Mouse (Mus musculus) MEL (cell line): ENCODE results near the gene Wdr78. TPM values are rescaled to one million over a fixed set of nuclear protein-coding genes. Genes with fewer than 3 reads are reported as not detected.
A peak's percentile ranks its signal among the peaks of the same experiment; 100 is the strongest.

Source experiments
- DNase-seq: peaks from one replicate; pipeline ENCODE4 v3.0.0; 2011; ENCODE audit warnings: low read depth, low spot score
- H3K27ac ChIP-seq: 2 replicates; pipeline ENCODE4 v1.5.1; 2012; ENCODE audit warnings: low read depth, mild to moderate bottlenecking, control low read depth, low read length, moderate library complexity; ENCODE audit not compliant: control insufficient read depth
- H3K27me3 ChIP-seq, 2 experiments: fragments of 150-350 bp in 1 of 2; sonication (generic) in 1 of 2; 2 replicates each; pipeline ENCODE4 v1.6.1; 2012; ENCODE audit warnings: low read length in 2 of 2, mild to moderate bottlenecking in 2 of 2, improper control_type of control experiment in 1 of 2, moderate library complexity in 1 of 2; ENCODE audit not compliant: insufficient read depth in 2 of 2, control insufficient read depth in 1 of 2
- H3K36me3 ChIP-seq, 2 experiments: 2 replicates each; pipeline ENCODE4 v1.6.1; 2012 to 2014; ENCODE audit warnings: low read length in 2 of 2, improper control_type of control experiment in 1 of 2, inconsistent platforms in 1 of 2, mild to moderate bottlenecking in 1 of 2; ENCODE audit not compliant: insufficient read depth in 2 of 2, control insufficient read depth in 1 of 2
- H3K4me1 ChIP-seq, 2 experiments: fragments of 150-350 bp in 1 of 2; sonication (generic) in 1 of 2; 2 replicates each; pipeline ENCODE4 v1.6.1; 2012; ENCODE audit warnings: low read length in 2 of 2, improper control_type of control experiment in 1 of 2, mild to moderate bottlenecking in 1 of 2; ENCODE audit not compliant: insufficient read depth in 2 of 2, control insufficient read depth in 1 of 2
- H3K4me3 ChIP-seq, 2 experiments: fragments of 150-350 bp in 1 of 2; sonication (generic) in 1 of 2; 2 replicates each; pipeline ENCODE4 v1.5.1; 2012; ENCODE audit warnings: low read depth in 2 of 2, low read length in 2 of 2, mild to moderate bottlenecking in 2 of 2, moderate library complexity in 2 of 2, control low read depth in 1 of 2, improper control_type of control experiment in 1 of 2; ENCODE audit not compliant: control insufficient read depth in 1 of 2, insufficient read depth in 1 of 2
- H3K79me2 ChIP-seq: 2 replicates; pipeline ENCODE4 v1.6.1; 2012; ENCODE audit warnings: mild to moderate bottlenecking, low read length, moderate library complexity; ENCODE audit not compliant: control insufficient read depth, poor library complexity, insufficient read depth
- H3K9ac ChIP-seq: 2 replicates; pipeline ENCODE4 v1.6.1; 2012; ENCODE audit warnings: low read depth, mild to moderate bottlenecking, control low read depth, low read length, moderate library complexity; ENCODE audit not compliant: control insufficient read depth, poor library complexity, severe bottlenecking
- H3K9me3 ChIP-seq: fragments of 150-350 bp; sonication (generic); replicated peaks from 2 replicates; pipeline ENCODE4 v1.6.1; 2012; ENCODE audit warnings: mild to moderate bottlenecking, low read length, improper control_type of control experiment, moderate library complexity; ENCODE audit not compliant: insufficient read depth
- CTCF ChIP-seq, 3 experiments: IDR thresholded peaks in 2 of 3; conservative IDR thresholded peaks in 1 of 3; 2 replicates each; pipeline ENCODE4 v1.5.1; 2011 to 2012; ENCODE audit warnings: low read length in 3 of 3, low read depth in 2 of 3, mild to moderate bottlenecking in 2 of 3, improper control_type of control experiment in 1 of 3, inconsistent platforms in 1 of 3, mixed read lengths in 1 of 3, moderate library complexity in 1 of 3; ENCODE audit not compliant: control insufficient read depth in 1 of 3, insufficient read depth in 1 of 3, poor library complexity in 1 of 3, severe bottlenecking in 1 of 3
- E2F4 ChIP-seq: IDR thresholded peaks from 2 replicates; pipeline ENCODE4 v1.6.1; 2011; ENCODE audit warnings: low read depth, low read length, improper control_type of control experiment, borderline replicate concordance
- ELF1 ChIP-seq: IDR thresholded peaks from 2 replicates; pipeline ENCODE4 v1.6.1; 2014; ENCODE audit warnings: low read depth, mild to moderate bottlenecking, inconsistent platforms, low read length, improper control_type of control experiment, moderate library complexity
- EP300 ChIP-seq, 2 experiments: IDR thresholded peaks; 2 replicates each; pipeline ENCODE4 v1.6.1; 2011; ENCODE audit warnings: improper control_type of control experiment in 2 of 2, low read length in 2 of 2, low read depth in 1 of 2, mild to moderate bottlenecking in 1 of 2
- GABPA ChIP-seq: IDR thresholded peaks from 2 replicates; pipeline ENCODE4 v1.6.1; 2012; ENCODE audit warnings: low read depth, mild to moderate bottlenecking, inconsistent platforms, low read length, improper control_type of control experiment, moderate library complexity
- GATA1 ChIP-seq: IDR thresholded peaks from 2 replicates; pipeline ENCODE4 v1.6.1; 2011; ENCODE audit warnings: low read depth, low read length, improper control_type of control experiment
- JUND ChIP-seq: IDR thresholded peaks from 2 replicates; pipeline ENCODE4 v1.6.1; 2011; ENCODE audit warnings: low read depth, mild to moderate bottlenecking, improper control_type of control experiment, low read length
- MAX ChIP-seq: IDR thresholded peaks from 2 replicates; pipeline ENCODE4 v1.6.1; 2011; ENCODE audit warnings: low read length, improper control_type of control experiment
- MXI1 ChIP-seq: IDR thresholded peaks from 2 replicates; pipeline ENCODE4 v1.6.1; 2011; ENCODE audit warnings: mild to moderate bottlenecking, low read depth, low read length, improper control_type of control experiment
- MYB ChIP-seq: IDR thresholded peaks from 2 replicates; pipeline ENCODE4 v1.6.1; 2011; ENCODE audit warnings: mild to moderate bottlenecking, low read depth, low read length, improper control_type of control experiment
- MYC ChIP-seq: IDR thresholded peaks from 2 replicates; pipeline ENCODE4 v1.6.1; 2011; ENCODE audit warnings: low read depth, mild to moderate bottlenecking, low read length, improper control_type of control experiment, moderate library complexity
- POLR2A ChIP-seq, 2 experiments: IDR thresholded peaks; 2 replicates each; pipeline ENCODE4 v1.6.1; 2011 to 2012; ENCODE audit warnings: low read length in 2 of 2, mild to moderate bottlenecking in 2 of 2, control low read depth in 1 of 2, improper control_type of control experiment in 1 of 2, low read depth in 1 of 2, moderate library complexity in 1 of 2; ENCODE audit not compliant: control insufficient read depth in 1 of 2, insufficient read depth in 1 of 2, poor library complexity in 1 of 2
- POLR2AphosphoS2 ChIP-seq: IDR thresholded peaks from 2 replicates; pipeline ENCODE4 v1.6.1; 2011; ENCODE audit warnings: low read length, improper control_type of control experiment
- POLR2AphosphoS5 ChIP-seq: IDR thresholded peaks from 2 replicates; pipeline ENCODE4 v1.6.1; 2012; ENCODE audit warnings: low read depth, borderline replicate concordance, mild to moderate bottlenecking, inconsistent platforms, low read length, moderate library complexity, mixed read lengths
- RAD21 ChIP-seq: IDR thresholded peaks from 2 replicates; pipeline ENCODE4 v1.6.1; 2011; ENCODE audit warnings: mild to moderate bottlenecking, low read depth, low read length, improper control_type of control experiment
- SMC3 ChIP-seq: IDR thresholded peaks from 2 replicates; pipeline ENCODE4 v1.6.1; 2011; ENCODE audit warnings: low read depth, low read length, improper control_type of control experiment
- TAL1 ChIP-seq: IDR thresholded peaks from 2 replicates; pipeline ENCODE4 v1.6.1; 2012; ENCODE audit warnings: mild to moderate bottlenecking, inconsistent platforms, low read length, moderate library complexity, mixed read lengths
- TBP ChIP-seq: IDR thresholded peaks from 2 replicates; pipeline ENCODE4 v1.8.0; 2011; ENCODE audit warnings: low read depth, low read length, improper control_type of control experiment
- UBTF ChIP-seq: IDR thresholded peaks from 2 replicates; pipeline ENCODE4 v1.6.1; 2012; ENCODE audit warnings: low read depth, mild to moderate bottlenecking, inconsistent platforms, low read length, improper control_type of control experiment, moderate library complexity, borderline replicate concordance; ENCODE audit not compliant: insufficient read depth
- USF1 ChIP-seq: IDR thresholded peaks from 2 replicates; pipeline ENCODE4 v1.6.1; 2014; ENCODE audit warnings: low read depth, mild to moderate bottlenecking, inconsistent platforms, low read length, improper control_type of control experiment, moderate library complexity
- ZMIZ1 ChIP-seq: IDR thresholded peaks from 2 replicates; pipeline ENCODE4 v1.6.1; 2012; ENCODE audit warnings: low read depth, mild to moderate bottlenecking, inconsistent platforms, low read length, improper control_type of control experiment, moderate library complexity
- ZNF384 ChIP-seq: IDR thresholded peaks from 2 replicates; pipeline ENCODE4 v1.6.1; 2012; ENCODE audit warnings: low read depth, mild to moderate bottlenecking, inconsistent platforms, low read length, improper control_type of control experiment
- polyA plus RNA-seq, 2 experiments: library from polyadenylated mRNA; stranded (reverse) in 1 of 2; unstranded in 1 of 2; fragments of >175 nt in 1 of 2; fragments of >200 nt in 1 of 2; gene quantifications; 2 replicates each; pipeline versions ENCODE4 v1.2.1 to v1.2.4; 2012; ENCODE audit warnings: low replicate concordance in 2 of 2, low read depth in 1 of 2; ENCODE audit not compliant: insufficient read length in 2 of 2, insufficient read depth in 1 of 2, missing spikeins in 1 of 2
- total RNA-seq: library from RNA; depleted of rRNA; stranded (reverse); fragments of 300-350 nt; gene quantifications from 2 replicates; pipeline ENCODE4 v1.2.3, GENCODE M21; 2012

The Wdr78 gene
- total and polyA plus RNA-seq, 3 experiments, result 0.77 to 1.2 TPM; not detected in 1

- TF ChIP-seq UBTF (no peak), E2F4 (no peak), EP300 (IDR thresholded peaks at IDR 0.05; ENCODE audit: low read depth in 1 of 2, low read length in 2 of 2) (no peak), ELF1 (no peak), MYB (no peak), POLR2AphosphoS5 (no peak), ZNF384 (no peak), GATA1 (no peak), RAD21 (no peak), TBP (no peak), TAL1 (no peak), USF1 (no peak), CTCF (IDR thresholded peaks at IDR 0.05 in 2 of 3, conservative IDR thresholded peaks at IDR 0.05 in 1 of 3; ENCODE audit: control insufficient read depth in 1 of 3, insufficient read depth in 1 of 3, low read depth in 2 of 3, low read length in 3 of 3, poor library complexity in 1 of 3, severe bottlenecking in 1 of 3) (no peak), GABPA (no peak), MAX (no peak), POLR2AphosphoS2 (no peak), MXI1 (no peak), POLR2A (IDR thresholded peaks at IDR 0.05; ENCODE audit: control insufficient read depth in 1 of 2, insufficient read depth in 1 of 2, low read depth in 1 of 2, low read length in 2 of 2, poor library complexity in 1 of 2) (no peak), ZMIZ1 (no peak)
- no peaks in the 10 kb centered on the region for H3K9me3 ChIP-seq
These were observed 66.3 kb downstream of the Wdr78 start for GRCm38 (mm10) chr4:103048046-103048445.

DNA sequence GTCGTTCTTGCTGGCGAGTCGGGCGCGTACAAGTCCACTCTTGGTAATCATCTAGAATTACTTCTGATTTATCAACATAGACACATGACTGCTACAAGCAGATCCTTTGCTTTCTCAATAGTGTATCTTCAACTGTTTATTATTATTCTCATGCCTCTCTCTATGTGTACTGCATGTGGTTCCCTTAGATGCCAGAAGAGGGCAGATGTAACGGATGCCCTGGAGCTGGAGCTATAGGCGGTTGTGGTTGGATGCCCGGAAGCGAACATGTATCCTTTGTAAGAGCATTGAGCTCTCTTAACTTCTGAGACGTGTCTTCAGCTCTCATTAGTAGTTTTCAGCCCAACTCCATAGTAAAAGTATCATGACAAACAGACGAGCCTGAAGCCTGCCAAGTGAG is 71.4 kb downstream of the Wdr78 start:
- H3K27ac ChIP-seq, result no peak overlapping the region
- DNase-seq, result peak; percentile 10
- H3K9me3 ChIP-seq, result no peaks in the 10 kb centered on the region
- no peaks in the 10 kb centered on the region for H3K4me1 ChIP-seq
- no peak overlapping the region for H3K9ac ChIP-seq
- TF ChIP-seq MYC (no peak), RAD21 (no peak), CTCF (IDR thresholded peaks at IDR 0.05 in 2 of 3, conservative IDR thresholded peaks at IDR 0.05 in 1 of 3; ENCODE audit: control insufficient read depth in 1 of 3, insufficient read depth in 1 of 3, low read depth in 2 of 3, low read length in 3 of 3, poor library complexity in 1 of 3, severe bottlenecking in 1 of 3) (peak in 2 of 3 experiments; percentile 11 to 23; a peak in 1 of 6 replicates), TAL1 (no peak), JUND (no peak), SMC3 (peak; percentile 30; the same call in 1 of the 2 replicates)
- H3K4me3 ChIP-seq, result no peak overlapping the region
- no peaks in the 10 kb centered on the region for H3K36me3 ChIP-seq
- H3K79me2 ChIP-seq, result no peaks in the 10 kb centered on the region
- H3K27me3 ChIP-seq, result no peaks in the 10 kb centered on the region

More at GRCm38 (mm10) chr4:103048046-103048445, 66.3 kb downstream of the Wdr78 start:
- Histone ChIP-seq H3K27me3 (no peaks in the 10 kb centered on the region), H3K27ac (no peak overlapping the region), H3K36me3 (no peaks in the 10 kb centered on the region), H3K4me1 (no peaks in the 10 kb centered on the region), H3K9ac (no peak overlapping the region), H3K4me3 (no peak overlapping the region), H3K79me2 (no peaks in the 10 kb centered on the region)
- no peak for DNase-seq
